Mouse (Mus musculus): ENCODE measurements around the gene Dmbt1. TPM values are rescaled to one million over a fixed set of nuclear protein-coding genes. Genes with fewer than 3 reads are reported as not detected.
"Not testable (repeated sequence)": the region's sequence is repeated elsewhere in the genome, so short reads cannot be mapped to it uniquely, and the experiment has no call there.

Dmbt1 gene
- polyA plus RNA-seq, 1 experiment from 2014 or later: 47.9 TPM

GRCm38 (mm10) chr7:131057918-131058317, 26.1 kb downstream of the Dmbt1 start:
- 76% methylated on average over 9 of the region's 9 CpGs for WGBS
- not testable (repeated sequence) for H3K9ac ChIP-seq

GRCm38 (mm10) chr7:131059808-131060207, 28.0 kb downstream of the Dmbt1 start:
- not testable (repeated sequence) for H3K27me3 ChIP-seq (replicated peaks); H3K4me1 ChIP-seq; H3K9me3 ChIP-seq; H3K4me3 ChIP-seq (replicated peaks); H3K36me3 ChIP-seq; ATAC-seq (ENCODE audit: insufficient read depth, low FRiP score, low read depth); H3K4me2 ChIP-seq; H3K9ac ChIP-seq; H3K27ac ChIP-seq
- WGBS: 74% methylated on average over 2 of the region's 2 CpGs

More at GRCm38 (mm10) chr7:131057918-131058317, 26.1 kb downstream of the Dmbt1 start:
- not testable (repeated sequence) for H3K27ac ChIP-seq; H3K4me1 ChIP-seq; H3K4me2 ChIP-seq; H3K27me3 ChIP-seq (replicated peaks); H3K36me3 ChIP-seq; ATAC-seq (ENCODE audit: insufficient read depth, low FRiP score, low read depth); H3K9me3 ChIP-seq; H3K4me3 ChIP-seq (replicated peaks)

DNA sequence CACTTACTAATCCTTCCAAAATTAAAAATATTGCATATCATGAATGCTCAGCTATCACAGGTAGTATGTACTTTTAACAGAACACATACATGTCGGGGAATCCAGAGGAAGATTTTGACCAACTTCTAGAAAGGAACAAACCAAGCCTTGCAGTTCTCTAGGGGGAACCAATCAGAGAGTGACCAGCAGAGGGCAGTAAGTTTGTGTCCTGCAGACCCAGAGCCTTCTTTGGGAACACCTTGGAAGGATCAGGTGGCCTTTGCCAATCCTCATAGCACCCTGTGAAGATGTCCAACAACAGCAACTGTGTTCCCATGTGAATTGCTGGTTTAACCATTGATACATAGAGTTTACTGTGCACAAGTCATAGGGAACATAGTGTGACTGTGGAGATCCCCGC, 30.7 kb downstream of the Dmbt1 start:
- WGBS: 76% methylated on average over 2 of the region's 2 CpGs
- Histone ChIP-seq H3K27ac (no peak overlapping the region), H3K4me3 (replicated peaks) (no peak overlapping the region), H3K4me1 (no peaks in the 10 kb centered on the region), H3K27me3 (replicated peaks) (no peaks in the 10 kb centered on the region), H3K36me3 (no peaks in the 10 kb centered on the region), H3K9ac (no peak overlapping the region), H3K9me3 (no peaks in the 10 kb centered on the region), H3K4me2 (no peak overlapping the region)
- no peak for ATAC-seq (ENCODE audit: insufficient read depth, low FRiP score, low read depth)

DNA sequence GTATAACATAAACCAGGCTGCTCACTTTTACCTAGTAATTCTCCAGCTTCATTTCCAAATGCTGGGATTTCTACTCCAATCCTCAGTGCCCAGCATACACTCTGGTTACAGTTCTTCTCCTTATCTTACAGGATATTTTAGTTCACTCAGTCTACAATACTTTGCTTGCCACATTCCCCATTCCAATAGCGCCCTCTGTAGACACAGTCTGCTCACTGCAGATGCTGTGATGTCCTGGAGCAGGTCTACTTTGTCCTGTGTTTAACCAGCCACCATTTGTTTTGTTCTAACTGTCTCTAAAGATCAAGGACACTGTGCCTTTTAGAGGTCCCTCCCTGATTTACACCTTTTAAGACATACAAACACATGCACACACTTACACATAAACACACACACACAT, 36.3 kb downstream of the Dmbt1 start:
- not testable (repeated sequence) for H3K36me3 ChIP-seq; H3K4me3 ChIP-seq (replicated peaks); ATAC-seq (ENCODE audit: insufficient read depth, low FRiP score, low read depth); H3K27me3 ChIP-seq (replicated peaks); H3K27ac ChIP-seq; H3K4me2 ChIP-seq; H3K9me3 ChIP-seq; H3K9ac ChIP-seq; H3K4me1 ChIP-seq
- 5% methylated on average over 1 of the region's 1 CpGs for WGBS

DNA sequence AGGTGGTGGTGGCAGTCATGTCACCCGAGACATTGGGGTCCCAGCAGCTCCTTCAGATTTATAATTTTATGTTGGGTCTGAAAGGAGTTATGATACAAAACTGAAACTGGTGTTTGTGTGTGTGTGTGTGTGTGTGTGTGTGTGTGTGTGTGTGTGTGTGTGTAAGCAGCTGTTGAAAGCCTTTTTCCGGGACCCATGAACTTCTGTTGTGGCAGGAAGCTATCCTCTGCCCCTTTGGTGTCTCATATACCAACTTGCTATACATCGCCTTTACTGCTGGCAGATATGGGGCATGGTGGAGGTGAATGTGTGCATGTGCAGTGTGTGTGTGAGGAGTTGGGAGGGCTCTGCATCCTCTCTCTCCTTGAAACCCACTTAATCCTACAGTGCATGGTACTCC, 41.6 kb downstream of the Dmbt1 start:
- not testable (repeated sequence) for H3K4me1 ChIP-seq; H3K4me3 ChIP-seq (replicated peaks); H3K4me2 ChIP-seq; H3K36me3 ChIP-seq; H3K27me3 ChIP-seq (replicated peaks); H3K27ac ChIP-seq; H3K9ac ChIP-seq; ATAC-seq (ENCODE audit: insufficient read depth, low FRiP score, low read depth); H3K9me3 ChIP-seq
- WGBS: 72% methylated on average over 3 of the region's 3 CpGs

DNA sequence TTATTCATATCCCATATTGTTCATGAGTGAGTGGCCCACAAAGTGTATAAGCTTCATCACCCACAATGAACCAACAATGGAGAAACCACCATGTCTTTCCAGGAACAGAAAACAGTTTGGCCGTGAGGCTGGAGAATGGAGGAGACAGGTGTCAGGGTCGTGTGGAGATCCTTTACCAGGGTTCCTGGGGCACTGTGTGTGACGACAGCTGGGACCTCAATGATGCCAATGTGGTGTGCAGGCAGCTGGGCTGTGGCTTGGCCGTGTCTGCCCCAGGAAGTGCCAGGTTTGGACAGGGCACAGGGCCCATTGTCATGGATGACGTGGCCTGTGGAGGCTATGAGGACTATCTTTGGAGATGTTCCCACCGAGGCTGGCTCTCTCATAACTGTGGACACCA, 42.2 kb downstream of the Dmbt1 start:
- H3K4me1 ChIP-seq; H3K4me2 ChIP-seq; H3K9ac ChIP-seq; ATAC-seq (ENCODE audit: insufficient read depth, low FRiP score, low read depth); H3K4me3 ChIP-seq (replicated peaks); H3K36me3 ChIP-seq; H3K27ac ChIP-seq; H3K9me3 ChIP-seq; H3K27me3 ChIP-seq (replicated peaks): not testable (repeated sequence)
- WGBS: 83% methylated on average over 6 of the region's 6 CpGs

DNA sequence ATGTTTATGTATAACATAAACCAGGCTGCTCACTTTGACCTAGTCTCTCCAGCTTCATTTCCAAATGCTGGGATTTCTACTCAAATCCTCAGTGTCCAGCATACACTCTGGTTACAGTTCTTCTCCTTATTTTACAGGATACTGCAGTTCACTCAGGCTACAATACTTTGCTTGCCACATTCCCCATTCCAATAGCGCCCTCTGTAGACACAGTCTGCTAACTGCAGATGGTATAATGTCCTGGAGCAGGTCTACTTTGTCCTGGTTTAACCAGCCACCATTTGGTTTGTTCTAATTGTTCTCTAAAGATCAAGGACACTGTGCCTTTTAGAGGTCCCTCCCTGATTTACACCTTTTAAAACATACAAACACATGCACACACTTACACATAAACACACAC, 44.1 kb downstream of the Dmbt1 start:
- 0% methylated on average over 1 of the region's 1 CpGs for WGBS
- H3K4me2 ChIP-seq: no peak overlapping the region
- H3K27me3 ChIP-seq (replicated peaks): no peaks in the 10 kb centered on the region
- no peaks in the 10 kb centered on the region for H3K4me1 ChIP-seq
- H3K27ac ChIP-seq: no peak overlapping the region
- no peaks in the 10 kb centered on the region for H3K36me3 ChIP-seq
- H3K9ac ChIP-seq: no peak overlapping the region
- no peak overlapping the region for H3K4me3 ChIP-seq (replicated peaks)
- ATAC-seq (ENCODE audit: insufficient read depth, low FRiP score, low read depth): no peak
- no peaks in the 10 kb centered on the region for H3K9me3 ChIP-seq

GRCm38 (mm10) chr7:131082403-131082802, 50.5 kb downstream of the Dmbt1 start:
- H3K27me3 ChIP-seq (replicated peaks); H3K9ac ChIP-seq; H3K4me1 ChIP-seq; H3K4me2 ChIP-seq; H3K27ac ChIP-seq; H3K36me3 ChIP-seq; H3K9me3 ChIP-seq; H3K4me3 ChIP-seq (replicated peaks); ATAC-seq (ENCODE audit: insufficient read depth, low FRiP score, low read depth): not testable (repeated sequence)
- WGBS: 77% methylated on average over 9 of the region's 9 CpGs

- H3K36me3 ChIP-seq: no peaks in the 10 kb centered on the region
- H3K9ac ChIP-seq: no peak overlapping the region
- H3K9me3 ChIP-seq: no peaks in the 10 kb centered on the region
- ATAC-seq (ENCODE audit: insufficient read depth, low FRiP score, low read depth): no peak
- no peak overlapping the region for H3K4me3 ChIP-seq (replicated peaks)
- no peak overlapping the region for H3K4me2 ChIP-seq
- no peaks in the 10 kb centered on the region for H3K27me3 ChIP-seq (replicated peaks)
- H3K4me1 ChIP-seq: no peaks in the 10 kb centered on the region
- 19% methylated on average over 3 of the region's 3 CpGs for WGBS
- no peak overlapping the region for H3K27ac ChIP-seq
Observed at GRCm38 (mm10) chr7:131112486-131112885, 80.6 kb downstream of the Dmbt1 start.

DNA sequence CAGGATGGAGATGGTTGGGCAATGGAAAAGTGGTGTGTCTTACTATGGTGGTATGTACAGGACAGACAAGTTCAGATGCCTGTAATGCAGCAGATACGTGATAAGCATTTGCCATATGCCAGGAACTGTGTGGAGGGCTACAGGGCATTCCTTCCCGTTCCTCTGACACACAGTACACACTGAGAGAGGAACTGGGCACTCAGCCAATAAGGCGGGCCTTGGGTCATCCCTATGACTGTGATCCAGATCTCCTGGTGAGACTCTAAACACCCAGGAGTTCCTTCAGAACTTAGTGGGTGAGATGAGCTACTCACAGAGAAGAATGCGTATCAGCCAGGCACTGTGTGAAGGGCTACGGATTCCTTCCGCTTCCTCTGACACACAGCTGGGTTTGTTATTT, 81.8 kb downstream of the Dmbt1 start:
- H3K27ac ChIP-seq: no peak overlapping the region
- no peak overlapping the region for H3K9ac ChIP-seq
- no peak for ATAC-seq (ENCODE audit: insufficient read depth, low FRiP score, low read depth)
- no peaks in the 10 kb centered on the region for H3K9me3 ChIP-seq
- H3K27me3 ChIP-seq (replicated peaks): no peaks in the 10 kb centered on the region
- H3K4me2 ChIP-seq: no peak overlapping the region
- H3K4me3 ChIP-seq (replicated peaks): no peak overlapping the region
- H3K36me3 ChIP-seq: no peaks in the 10 kb centered on the region
- WGBS: 42% methylated on average over 6 of the region's 6 CpGs
- no peaks in the 10 kb centered on the region for H3K4me1 ChIP-seq

DNA sequence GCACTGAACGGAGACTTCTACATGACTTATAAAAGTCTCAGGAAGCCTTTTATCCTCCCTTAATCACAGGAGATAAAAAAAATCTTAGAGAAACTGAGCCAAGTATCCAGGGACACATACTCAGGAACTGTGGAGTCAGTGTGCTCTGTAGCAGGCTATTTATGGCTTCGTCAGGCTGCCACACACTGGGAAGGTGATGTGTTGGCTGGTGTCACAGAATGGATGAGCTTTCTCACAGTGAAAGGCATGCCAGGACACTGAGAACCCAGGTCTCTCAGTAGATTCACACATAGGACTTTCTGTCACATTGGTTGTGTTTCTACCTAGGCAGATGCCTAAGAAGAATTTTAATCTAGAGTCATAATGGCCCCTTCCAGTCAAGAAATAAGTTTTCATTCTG, 82.6 kb downstream of the Dmbt1 start:
- 70% methylated on average over 2 of the region's 2 CpGs for WGBS
- no peak for ATAC-seq (ENCODE audit: insufficient read depth, low FRiP score, low read depth)
- Histone ChIP-seq H3K4me2 (no peak overlapping the region), H3K27me3 (replicated peaks) (no peaks in the 10 kb centered on the region), H3K4me3 (replicated peaks) (no peak overlapping the region), H3K9ac (no peak overlapping the region), H3K27ac (no peak overlapping the region), H3K4me1 (no peaks in the 10 kb centered on the region), H3K36me3 (no peaks in the 10 kb centered on the region), H3K9me3 (no peaks in the 10 kb centered on the region)

GRCm38 (mm10) chr7:131122210-131122807, 90.5 kb downstream of the Dmbt1 start:
- H3K27me3 ChIP-seq (replicated peaks): no peaks in the 10 kb centered on the region
- no peak overlapping the region for H3K27ac ChIP-seq
- H3K4me3 ChIP-seq (replicated peaks): no peak overlapping the region
- H3K9me3 ChIP-seq: no peaks in the 10 kb centered on the region
- H3K36me3 ChIP-seq: no peaks in the 10 kb centered on the region
- no peak overlapping the region for H3K4me2 ChIP-seq
- H3K4me1 ChIP-seq: no peaks in the 10 kb centered on the region
- ATAC-seq (ENCODE audit: insufficient read depth, low FRiP score, low read depth): no peak
- H3K9ac ChIP-seq: no peak overlapping the region
- 81% methylated on average over 2 of the region's 2 CpGs for WGBS

- H3K4me3 ChIP-seq (replicated peaks): no peak overlapping the region
- no peak overlapping the region for H3K4me2 ChIP-seq
- WGBS: 63% methylated on average over 12 of the region's 12 CpGs
Observed at GRCm38 (mm10) chr7:131130021-131130420, 98.2 kb downstream of the Dmbt1 start.

More at GRCm38 (mm10) chr7:131130021-131130420, 98.2 kb downstream of the Dmbt1 start:
- H3K9ac ChIP-seq: no peak overlapping the region
- no peaks in the 10 kb centered on the region for H3K27me3 ChIP-seq (replicated peaks)
- H3K9me3 ChIP-seq: no peaks in the 10 kb centered on the region
- H3K4me1 ChIP-seq: no peaks in the 10 kb centered on the region
- H3K27ac ChIP-seq: no peak overlapping the region
- no peaks in the 10 kb centered on the region for H3K36me3 ChIP-seq
- ATAC-seq (ENCODE audit: insufficient read depth, low FRiP score, low read depth): no peak
